Mouse (Mus musculus) CH12.LX (cell line): ENCODE results near the gene Defb43. TPM values are rescaled to one million over a fixed set of nuclear protein-coding genes. Genes with fewer than 3 reads are reported as not detected.

Experiments used
- DNase-seq: peaks from one replicate; pipeline ENCODE4 v3.0.0-alpha.2; 2013; ENCODE audit errors: extremely low read depth
- H3K27ac ChIP-seq: 2 replicates; pipeline ENCODE4 v1.5.1; 2012; ENCODE audit warnings: low read depth, mild to moderate bottlenecking, control low read depth, moderate library complexity; ENCODE audit not compliant: insufficient read depth
- H3K27me3 ChIP-seq: replicated peaks from 2 replicates; pipeline ENCODE3; 2012; ENCODE audit warnings: inconsistent platforms
- H3K36me3 ChIP-seq, 2 experiments: replicated peaks in 1 of 2; 2 replicates each; pipeline versions ENCODE3 to v1.6.1; 2012; ENCODE audit warnings: inconsistent platforms in 1 of 2, low read length in 1 of 2, mild to moderate bottlenecking in 1 of 2, mixed read lengths in 1 of 2, moderate library complexity in 1 of 2; ENCODE audit not compliant: control insufficient read depth in 1 of 2, insufficient read depth in 1 of 2
- H3K4me1 ChIP-seq, 2 experiments: 2 replicates each; pipeline ENCODE4 v1.6.1; 2012; ENCODE audit warnings: inconsistent platforms in 1 of 2, moderate library complexity in 1 of 2; ENCODE audit not compliant: insufficient read depth in 2 of 2, control insufficient read depth in 1 of 2
- H3K4me2 ChIP-seq: 2 replicates; pipeline ENCODE4 v1.6.1; 2012; ENCODE audit warnings: low read depth, mild to moderate bottlenecking, control low read depth; ENCODE audit not compliant: poor library complexity, insufficient read depth, severe bottlenecking
- H3K4me3 ChIP-seq, 3 experiments: fragments of 150-350 bp in 1 of 3; sonication (generic) in 1 of 3; replicated peaks in 1 of 3; 2 replicates each; pipeline versions ENCODE3 to v1.5.1; 2011 to 2012; ENCODE audit warnings: low read depth in 2 of 3, low read length in 2 of 3, mild to moderate bottlenecking in 2 of 3, moderate library complexity in 2 of 3, control low read depth in 1 of 3, improper control_type of control experiment in 1 of 3, inconsistent platforms in 1 of 3, mixed read lengths in 1 of 3; ENCODE audit not compliant: poor library complexity in 1 of 3
- H3K79me2 ChIP-seq: replicated peaks from 2 replicates; pipeline ENCODE4 v1.6.1; 2012; ENCODE audit warnings: mild to moderate bottlenecking, moderate library complexity; ENCODE audit not compliant: control insufficient read depth, poor library complexity, insufficient read depth, severe bottlenecking; ENCODE audit errors: extremely low read depth
- H3K9ac ChIP-seq: 2 replicates; pipeline ENCODE4 v1.6.1; 2012; ENCODE audit warnings: low read depth, mild to moderate bottlenecking, control low read depth, moderate library complexity; ENCODE audit not compliant: insufficient read depth
- H3K9me3 ChIP-seq: replicated peaks from 2 replicates; pipeline ENCODE3; 2012; ENCODE audit warnings: low read length, inconsistent platforms, mixed read lengths
- CHD2 ChIP-seq: IDR thresholded peaks from 2 replicates; pipeline ENCODE4 v1.6.1; 2011; ENCODE audit warnings: low read length, improper control_type of control experiment
- CTCF ChIP-seq, 2 experiments: IDR thresholded peaks in 1 of 2; conservative IDR thresholded peaks in 1 of 2; 2 replicates each; pipeline ENCODE4 v1.5.1; 2011 to 2012; ENCODE audit warnings: low read depth in 2 of 2, low read length in 2 of 2, improper control_type of control experiment in 1 of 2, inconsistent platforms in 1 of 2, mild to moderate bottlenecking in 1 of 2, moderate library complexity in 1 of 2
- E2F4 ChIP-seq: IDR thresholded peaks from 2 replicates; pipeline ENCODE4 v1.6.1; 2011; ENCODE audit warnings: low read depth, low read length, improper control_type of control experiment; ENCODE audit not compliant: insufficient replicate concordance
- EP300 ChIP-seq: IDR thresholded peaks from 2 replicates; pipeline ENCODE4 v1.6.1; 2011; ENCODE audit warnings: low read length, improper control_type of control experiment
- GABPA ChIP-seq: IDR thresholded peaks from 2 replicates; pipeline ENCODE4 v1.6.1; 2012; ENCODE audit warnings: low read depth, low read length, improper control_type of control experiment, inconsistent platforms; ENCODE audit not compliant: insufficient replicate concordance
- IRF4 ChIP-seq: IDR thresholded peaks from 2 replicates; pipeline ENCODE4 v1.6.1; 2014; ENCODE audit warnings: low read depth, mild to moderate bottlenecking, inconsistent platforms, low read length, improper control_type of control experiment
- JUN ChIP-seq: IDR thresholded peaks from 2 replicates; pipeline ENCODE4 v1.6.1; 2011; ENCODE audit warnings: low read depth, mild to moderate bottlenecking, low read length, improper control_type of control experiment, moderate library complexity; ENCODE audit not compliant: insufficient read depth
- JUND ChIP-seq: conservative IDR thresholded peaks from 2 replicates; pipeline ENCODE4 v1.6.1; 2011; ENCODE audit warnings: low read depth, low read length, improper control_type of control experiment
- KAT2A ChIP-seq: IDR thresholded peaks from 2 replicates; pipeline ENCODE4 v1.6.1; 2012; ENCODE audit warnings: low read length, improper control_type of control experiment, inconsistent platforms; ENCODE audit not compliant: insufficient replicate concordance
- MAFK ChIP-seq: IDR thresholded peaks from 2 replicates; pipeline ENCODE4 v1.6.1; 2011; ENCODE audit warnings: low read length, improper control_type of control experiment; ENCODE audit not compliant: insufficient replicate concordance
- MAX ChIP-seq: IDR thresholded peaks from 2 replicates; pipeline ENCODE4 v1.6.1; 2011; ENCODE audit warnings: low read length, improper control_type of control experiment
- MXI1 ChIP-seq: IDR thresholded peaks from 2 replicates; pipeline ENCODE4 v1.6.1; 2011; ENCODE audit warnings: mild to moderate bottlenecking, low read depth, low read length, improper control_type of control experiment
- MYC ChIP-seq: IDR thresholded peaks from 2 replicates; pipeline ENCODE4 v1.6.1; 2011; ENCODE audit warnings: low read depth, mild to moderate bottlenecking, improper control_type of control experiment, low read length
- NRF1 ChIP-seq: IDR thresholded peaks from 2 replicates; pipeline ENCODE4 v1.6.1; 2014; ENCODE audit warnings: low read depth, mild to moderate bottlenecking, inconsistent platforms, low read length, improper control_type of control experiment, moderate library complexity
- PAX5 ChIP-seq: IDR thresholded peaks from 2 replicates; pipeline ENCODE4 v1.6.1; 2012; ENCODE audit warnings: low read length, inconsistent platforms, mixed read lengths
- POLR2A ChIP-seq: IDR thresholded peaks from 2 replicates; pipeline ENCODE4 v1.6.1; 2011; ENCODE audit warnings: low read depth, mild to moderate bottlenecking, improper control_type of control experiment, low read length
- POLR2AphosphoS2 ChIP-seq: IDR thresholded peaks from 2 replicates; pipeline ENCODE4 v1.6.1; 2011; ENCODE audit warnings: low read depth, low read length, improper control_type of control experiment
- RAD21 ChIP-seq: IDR thresholded peaks from 2 replicates; pipeline ENCODE4 v1.6.1; 2011; ENCODE audit warnings: low read depth, mild to moderate bottlenecking, low read length, improper control_type of control experiment, moderate library complexity
- RCOR1 ChIP-seq: conservative IDR thresholded peaks from 2 replicates; pipeline ENCODE4 v1.6.1; 2012; ENCODE audit warnings: low read depth, mild to moderate bottlenecking, inconsistent platforms, low read length, improper control_type of control experiment
- TCF12 ChIP-seq: IDR thresholded peaks from 2 replicates; pipeline ENCODE4 v1.6.1; 2014; ENCODE audit warnings: low read depth, mild to moderate bottlenecking, inconsistent platforms, low read length, improper control_type of control experiment
- USF2 ChIP-seq: conservative IDR thresholded peaks from 2 replicates; pipeline ENCODE4 v1.6.1; 2011; ENCODE audit warnings: low read depth, low read length, improper control_type of control experiment
- ZC3H11A ChIP-seq: IDR thresholded peaks from 2 replicates; pipeline ENCODE4 v1.6.1; 2012; ENCODE audit warnings: low read depth, mild to moderate bottlenecking, inconsistent platforms, low read length, improper control_type of control experiment
- ZKSCAN1 ChIP-seq: IDR thresholded peaks from 2 replicates; pipeline ENCODE4 v1.6.1; 2012; ENCODE audit warnings: low read depth, inconsistent platforms, low read length, improper control_type of control experiment, borderline replicate concordance
- dilution Hi-C: fragments of 300-500 bp; cut with MboI; formaldehyde crosslinking; loops from 2 replicates; pipeline ENCODE4 v1.14.3; 2020; ENCODE audit warnings: low sequenced_read_pairs; ENCODE audit not compliant: extremely low pct_unique_long_range_greater_than_20kb, extremely low pct_ligation_motif_present
- in situ Hi-C: fragments of 300-500 bp; cut with MboI; formaldehyde crosslinking; loops from 3 replicates; pipeline ENCODE4 v1.14.3; 2019; ENCODE audit warnings: low sequenced_read_pairs, low pct_ligation_motif_present, low pct_unique_long_range_greater_than_20kb, mixed read lengths
- polyA plus RNA-seq: library from polyadenylated mRNA; unstranded; fragments of >175 nt; gene quantifications from 2 replicates; pipeline ENCODE4 v1.2.1, GENCODE M21; 2012; ENCODE audit warnings: low read depth; ENCODE audit not compliant: insufficient read length
- total RNA-seq, 2 experiments: library from RNA; depleted of rRNA; stranded (reverse); fragments of 300-350 nt in 1 of 2; fragments of >200 nt in 1 of 2; gene quantifications; 2 replicates each; pipeline ENCODE4 v1.2.3; 2012 to 2014

The Defb43 gene
- total and polyA plus RNA-seq, 3 experiments, result not detected

DNA sequence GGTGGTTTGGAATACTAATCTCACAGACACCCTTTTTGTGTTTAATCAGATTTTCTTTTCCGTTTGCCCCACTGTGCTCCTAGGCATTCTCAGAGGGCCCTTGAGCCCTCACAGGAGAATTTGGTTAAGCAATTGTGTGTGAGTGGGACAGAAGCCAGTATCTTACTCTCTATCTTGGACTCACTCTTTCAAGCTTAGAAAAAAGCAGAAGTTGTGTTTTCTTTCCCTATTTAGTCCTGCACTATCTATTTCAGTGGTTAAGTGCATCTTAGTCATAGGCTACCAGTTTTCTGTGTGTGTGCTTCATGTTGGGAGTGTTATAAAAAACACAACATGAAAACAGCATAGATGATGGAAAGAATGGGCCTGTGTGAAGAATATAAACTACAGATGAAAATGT lies 31.8 kb upstream of the Defb43 start:
- H3K9me3 ChIP-seq, result no peaks in the 10 kb centered on the region
- peak overlapping the region; percentile 67; the same call in 1 of the 2 replicates for H3K4me2 ChIP-seq
- TF ChIP-seq EP300 (0 out of 2 replicates have a peak, but pooled peaks have one; percentile 32), MYC (no peak)
- H3K36me3 ChIP-seq, result no peaks in the 10 kb centered on the region
- no peak overlapping the region for H3K9ac ChIP-seq
- no peaks in the 10 kb centered on the region for H3K79me2 ChIP-seq
- H3K27ac ChIP-seq, result no peak overlapping the region
- peaks cover 2 to 15% of the 10 kb centered on the region in 2 experiments; a peak in 2 of 4 replicates for H3K4me1 ChIP-seq
- H3K4me3 ChIP-seq, result no peak overlapping the region
- peak; percentile 37 for DNase-seq
- dilution Hi-C loops, result no loop called here
- no peaks in the 10 kb centered on the region for H3K27me3 ChIP-seq
- in situ Hi-C loops, result loop anchor here (10.0 kb wide), 1 partner anchor 485 kb away; no protein-coding TSS in a partner anchor

DNA sequence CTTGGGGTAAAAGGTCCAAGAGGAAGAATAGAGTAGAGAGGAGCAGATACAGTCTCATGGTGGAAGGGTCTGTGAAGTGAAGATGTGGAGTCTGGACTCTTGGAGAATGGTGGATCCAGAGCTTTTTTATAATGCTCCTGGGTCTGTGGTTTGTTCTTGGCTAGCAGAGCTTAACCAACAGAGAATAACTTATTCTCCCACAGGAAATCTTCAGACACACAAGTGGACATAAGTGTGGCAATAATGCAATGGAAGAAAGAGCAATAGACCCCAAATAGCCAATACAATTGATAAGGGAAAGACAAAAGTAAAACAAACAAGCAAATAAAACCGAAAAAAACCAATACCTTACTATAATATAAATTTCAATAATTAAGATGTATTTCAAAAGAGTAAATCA lies 27.2 kb upstream of the Defb43 start, which contains the start of gene Defb48:
Gene Defb48 (minus strand): TSS at position 101 of the 400 bp plus-strand sequence.
- H3K4me3 ChIP-seq, result no peak within 1 kb of the TSS
- no peaks in the 10 kb centered on the region for H3K9me3 ChIP-seq
- H3K79me2 ChIP-seq, result no peaks in the 10 kb centered on the region
- in situ Hi-C loops, result no loop called here
- no peak within 1 kb of the TSS for H3K27ac ChIP-seq
- no peaks in the 10 kb centered on the region for H3K27me3 ChIP-seq
- H3K9ac ChIP-seq, result no peak within 1 kb of the TSS
- H3K4me2 ChIP-seq, result no peak within 1 kb of the TSS
- no peak for TF ChIP-seq JUND
- TF ChIP-seq MAX, result no peak
- no peak for TF ChIP-seq RAD21
- no peak for TF ChIP-seq POLR2A
- no peak for TF ChIP-seq NRF1
- no peak for TF ChIP-seq CHD2
- no peak for TF ChIP-seq PAX5
- no peaks in the 10 kb centered on the region for H3K36me3 ChIP-seq
- dilution Hi-C loops, result no loop called here
- no peak for DNase-seq
- H3K4me1 ChIP-seq, result peaks cover 0 to 9% of the 10 kb centered on the region in 2 experiments; a peak in 2 of 4 replicates

DNA sequence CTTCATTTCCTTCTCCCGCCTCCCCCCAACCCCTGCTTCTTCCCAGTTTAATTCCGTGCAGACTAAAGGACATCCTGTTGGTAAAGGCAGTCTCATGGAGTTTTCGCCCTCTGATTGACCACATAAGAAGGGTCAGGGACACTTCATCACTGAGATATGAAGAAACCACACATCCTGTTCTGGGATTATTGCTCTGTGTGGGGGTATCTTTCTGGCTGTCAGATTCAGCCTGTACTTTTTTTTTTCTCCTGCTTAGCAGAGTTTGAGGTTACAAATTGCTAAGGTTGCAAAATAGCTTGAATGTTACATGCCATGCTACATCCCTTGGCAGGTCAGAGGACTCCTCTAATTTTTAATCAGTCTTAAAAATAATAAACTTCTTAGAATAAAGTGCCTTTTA lies 20.3 kb upstream of the Defb43 start:
- H3K4me2 ChIP-seq, result no peak overlapping the region
- H3K4me1 ChIP-seq, result no peaks in the 10 kb centered on the region
- H3K4me3 ChIP-seq, result no peak overlapping the region
- no peak for DNase-seq
- no peak overlapping the region for H3K9ac ChIP-seq
- TF ChIP-seq IRF4, result no peak
- no peak for TF ChIP-seq JUN
- no peak for TF ChIP-seq POLR2AphosphoS2
- TF ChIP-seq CHD2, result no peak
- TF ChIP-seq CTCF (conservative IDR thresholded peaks at IDR 0.05 in 1 of 2, IDR thresholded peaks at IDR 0.05 in 1 of 2; ENCODE audit: low read depth in 2 of 2, low read length in 2 of 2), result no peak
- no peak for TF ChIP-seq ZKSCAN1
- no peak for TF ChIP-seq TCF12
- no peak for TF ChIP-seq MXI1
- TF ChIP-seq NRF1, result no peak
- no peak for TF ChIP-seq ZC3H11A
- no peak for TF ChIP-seq RCOR1
- TF ChIP-seq GABPA, result no peak
- no peak for TF ChIP-seq USF2
- TF ChIP-seq MAFK, result no peak
- no peak for TF ChIP-seq KAT2A
- no peak for TF ChIP-seq POLR2A
- TF ChIP-seq E2F4, result no peak
- H3K27ac ChIP-seq, result no peak overlapping the region
- H3K79me2 ChIP-seq, result no peaks in the 10 kb centered on the region
- in situ Hi-C loops, result no loop called here
- no peaks in the 10 kb centered on the region for H3K9me3 ChIP-seq
- H3K27me3 ChIP-seq, result no peaks in the 10 kb centered on the region
- dilution Hi-C loops, result no loop called here
- H3K36me3 ChIP-seq, result no peaks in the 10 kb centered on the region
